In genomic region chr1:53820041-53820632, GRCm38 (mm10) we compare ENCODE assay signal across 21 mouse cellular contexts. TPM values are rescaled to one million over a fixed set of nuclear protein-coding genes. Genes with fewer than 3 reads are reported as not detected.
DNase-seq lines count a peak whose midpoint lies in the region; ATAC-seq and TF ChIP-seq lines count a peak whose summit lies in the region.
"Had no signal": no experiment of that assay in that cellular context is flagged by ENCODE, and none has a peak within 500 bp of the region (broad histone marks: within the 10 kb centered on the region; RNA-seq: fewer than 3 reads in every experiment).

No protein-coding gene starts in this region.

- no peak for TF ChIP-seq EP300 in heart, adult 2 months (IDR thresholded peaks at IDR 0.05; ENCODE audit: insufficient read depth, low read depth, low read length)

- 56% methylated on average over 5 of the region's 5 CpGs for WGBS in heart, adult 2 months
- 79% methylated on average over 5 of the region's 5 CpGs for WGBS in heart, embryonic 12.5 days
- 73% methylated on average over 5 of the region's 5 CpGs for WGBS in kidney, embryonic 16.5 days
- 66% methylated on average over 5 of the region's 5 CpGs for WGBS in midbrain, embryonic 15.5 days

- TF ChIP-seq CTCF in heart, adult 2 months (IDR thresholded peaks at IDR 0.05): no peak
- no peak for TF ChIP-seq CTCF in brain, embryonic 14.5 days (IDR thresholded peaks at IDR 0.05; ENCODE audit: borderline replicate concordance, extremely low read depth, insufficient read depth, insufficient read length)

- TF ChIP-seq POLR2A in heart, adult 2 months (IDR thresholded peaks at IDR 0.05; ENCODE audit: insufficient read depth, low read depth, low read length): no peak
- no peak for TF ChIP-seq POLR2A in brain, embryonic 14.5 days (IDR thresholded peaks at IDR 0.05; ENCODE audit: borderline replicate concordance, extremely low read depth, insufficient read depth, insufficient read length, poor library complexity, severe bottlenecking)

- peaks cover 4% of the 10 kb centered on the region for H3K4me1 ChIP-seq in heart, adult 2 months (ENCODE audit: control insufficient read depth, insufficient read depth, low read length)
- H3K4me1 ChIP-seq in heart, embryonic 12.5 days (replicated peaks): peaks cover 19% of the 10 kb centered on the region
- H3K4me1 ChIP-seq in kidney, embryonic 16.5 days (ENCODE audit: insufficient read depth, low read length): peaks cover 14% of the 10 kb centered on the region
- H3K4me1 ChIP-seq in midbrain, embryonic 15.5 days: peaks cover 12% of the 10 kb centered on the region
- H3K4me1 ChIP-seq: intestine, embryonic 15.5 days had no signal

- peaks cover 13% of the 10 kb centered on the region for H3K36me3 ChIP-seq in heart, adult 2 months (ENCODE audit: control insufficient read depth, insufficient read depth, low read length)
- peaks cover 11% of the 10 kb centered on the region for H3K36me3 ChIP-seq in heart, embryonic 12.5 days
- H3K36me3 ChIP-seq in kidney, embryonic 16.5 days (ENCODE audit: insufficient read depth, low read length): no peaks in the 10 kb centered on the region
- H3K36me3 ChIP-seq in midbrain, embryonic 15.5 days (replicated peaks): no peaks in the 10 kb centered on the region
- H3K36me3 ChIP-seq: embryonic facial prominence, embryonic 12.5 days; forebrain, embryonic 12.5 days; hindbrain, embryonic 15.5 days; intestine, embryonic 15.5 days; limb, embryonic 15.5 days had no signal

- peak overlapping the region; percentile 3 for H3K27ac ChIP-seq in heart, adult 2 months
- no peak overlapping the region for H3K27ac ChIP-seq in heart, embryonic 12.5 days (ENCODE audit: poor library complexity, severe bottlenecking)
- no peak overlapping the region for H3K27ac ChIP-seq in kidney, embryonic 16.5 days (ENCODE audit: low read length)
- no peak overlapping the region for H3K27ac ChIP-seq in midbrain, embryonic 15.5 days
- H3K27ac ChIP-seq: embryonic facial prominence, embryonic 12.5 days; forebrain, embryonic 12.5 days; hindbrain, embryonic 15.5 days; intestine, embryonic 15.5 days; limb, embryonic 15.5 days had no signal

- peak; percentile 9 for DNase-seq in adrenal gland, postnatal 10 days
- no peak for DNase-seq in adrenal gland, adult 2 months
- no peak for DNase-seq in heart, adult 2 months
- DNase-seq in kidney, postnatal 36 days: peak; percentile 49 to 60
- peak; percentile 63 for DNase-seq in brain, embryonic 14.5 days (ENCODE audit: low read depth)
- DNase-seq: cerebellum, adult 2 months; cerebellum, postnatal 25 days; left cerebral cortex, postnatal 4 days; right cerebral cortex, postnatal 25 days; spleen, adult 18-20 months; thymus, postnatal 25 days had no signal

- H3K4me3 ChIP-seq in heart, adult 2 months: no peak overlapping the region
- no peak overlapping the region for H3K4me3 ChIP-seq in heart, embryonic 12.5 days
- H3K4me3 ChIP-seq in kidney, embryonic 16.5 days (ENCODE audit: low read length): no peak overlapping the region
- no peak overlapping the region for H3K4me3 ChIP-seq in midbrain, embryonic 15.5 days
- H3K4me3 ChIP-seq: embryonic facial prominence, embryonic 12.5 days; forebrain, embryonic 12.5 days; hindbrain, embryonic 15.5 days; intestine, embryonic 15.5 days; limb, embryonic 15.5 days had no signal

- no peaks in the 10 kb centered on the region for H3K27me3 ChIP-seq in heart, adult 2 months (ENCODE audit: control insufficient read depth, insufficient read depth, low read length)
- no peaks in the 10 kb centered on the region for H3K27me3 ChIP-seq in heart, embryonic 12.5 days (replicated peaks)
- no peaks in the 10 kb centered on the region for H3K27me3 ChIP-seq in kidney, embryonic 16.5 days (ENCODE audit: insufficient read depth, low read length)
- H3K27me3 ChIP-seq in midbrain, embryonic 15.5 days (replicated peaks): no peaks in the 10 kb centered on the region
- H3K27me3 ChIP-seq: embryonic facial prominence, embryonic 12.5 days; hindbrain, embryonic 15.5 days; intestine, embryonic 15.5 days; limb, embryonic 15.5 days had no signal

- no peak for ATAC-seq in heart, embryonic 12.5 days (ENCODE audit: insufficient number of reproducible peaks, low FRiP score)
- ATAC-seq in kidney, embryonic 16.5 days (ENCODE audit: low FRiP score, low TSS enrichment): no peak
- no peak for ATAC-seq in midbrain, embryonic 15.5 days (replicated peaks)
- ATAC-seq: intestine, embryonic 15.5 days; lung, postnatal 0 days had no signal

- no peak overlapping the region for H3K9ac ChIP-seq in heart, adult 2 months (ENCODE audit: low read depth, low read length)
- no peak overlapping the region for H3K9ac ChIP-seq in heart, embryonic 12.5 days
- no peak overlapping the region for H3K9ac ChIP-seq in kidney, embryonic 16.5 days (replicated peaks; ENCODE audit: low read length)
- H3K9ac ChIP-seq in midbrain, embryonic 15.5 days: no peak overlapping the region
- H3K9ac ChIP-seq: embryonic facial prominence, embryonic 12.5 days; forebrain, embryonic 12.5 days; hindbrain, embryonic 15.5 days; intestine, embryonic 15.5 days; limb, embryonic 15.5 days had no signal

- no peaks in the 10 kb centered on the region for H3K79me2 ChIP-seq in heart, adult 2 months (replicated peaks; ENCODE audit: control insufficient read depth, insufficient read depth, low read length)

- H3K4me2 ChIP-seq in heart, embryonic 12.5 days: no peak overlapping the region
- H3K4me2 ChIP-seq in kidney, embryonic 16.5 days (replicated peaks; ENCODE audit: low read depth, low read length): no peak overlapping the region
- H3K4me2 ChIP-seq in midbrain, embryonic 15.5 days: no peak overlapping the region
- H3K4me2 ChIP-seq: embryonic facial prominence, embryonic 12.5 days; forebrain, embryonic 12.5 days; hindbrain, embryonic 15.5 days; intestine, embryonic 15.5 days; limb, embryonic 15.5 days; midbrain, embryonic 11.5 days had no signal

- H3K9me3 ChIP-seq in heart, embryonic 12.5 days (replicated peaks): no peaks in the 10 kb centered on the region
- no peaks in the 10 kb centered on the region for H3K9me3 ChIP-seq in kidney, embryonic 16.5 days (ENCODE audit: low read length)
- H3K9me3 ChIP-seq in midbrain, embryonic 15.5 days: no peaks in the 10 kb centered on the region
- H3K9me3 ChIP-seq: embryonic facial prominence, embryonic 12.5 days; forebrain, embryonic 12.5 days; hindbrain, embryonic 15.5 days; intestine, embryonic 15.5 days; limb, embryonic 15.5 days had no signal

- intact Hi-C loops in heart, adult 2 months (cut with DNase I): loop anchor here (5.0 kb wide), 1 partner anchor 33 kb away; the partner anchor contains the start of gene Stk17b

RNA-seq across cellular contexts. Expression of gene Stk17b, which starts 35.1 kb away (rescaled TPM):
- total RNA-seq in adrenal gland, postnatal 10 days (2021): 10 to 100 TPM; 22.4 TPM
- total RNA-seq in adrenal gland, adult 2 months (2021): 10 to 100 TPM in 1 of 2 experiments, 1 to 10 TPM in 1; 9.6 to 15.5 TPM
- polyA plus RNA-seq in adrenal gland, adult 2 months (2012; rRNA removed): 1.0 and 1.1 TPM in 2 replicates
- total RNA-seq in heart, adult 2 months (2021): 10 to 100 TPM; 12.5 to 13.5 TPM
- 3.5 and 4.5 TPM in 2 replicates for polyA plus RNA-seq in heart, adult 2 months (2012; rRNA removed)
- 17.5 and 20.3 TPM in 2 replicates for polyA plus RNA-seq in heart, embryonic 12.5 days (2016; fragmentation: Nextera tagmentation; extraction: Ambion mirVana)
- 15.8 and 20.8 TPM in 2 replicates for polyA plus RNA-seq in kidney, embryonic 16.5 days (2015; fragmentation: Nextera tagmentation; extraction: Ambion mirVana)
- 2.2 and 2.6 TPM in 2 replicates for polyA plus RNA-seq in brain, embryonic 14.5 days (2012; rRNA removed)
- polyA plus RNA-seq in midbrain, embryonic 15.5 days (2015; fragmentation: Nextera tagmentation; extraction: Ambion mirVana): 3.4 and 5.3 TPM in 2 replicates

Comparison
In these comparisons a context has a peak if more than half of its experiments do, and no peak if none do; other contexts are left out.
1. DNase-seq: peak in adrenal gland, postnatal 10 days (single experiment), kidney, postnatal 36 days (2 of 2) and brain, embryonic 14.5 days (single experiment); none in adrenal gland, adult 2 months (single experiment) and heart, adult 2 months (0 of 2).